Mouse (Mus musculus) ES-E14 (cell line): ENCODE results near the gene Rabif.

Source experiments
- MAFK ChIP-seq: IDR thresholded peaks from 2 replicates; pipeline ENCODE4 v1.6.1; 2014; ENCODE audit warnings: mild to moderate bottlenecking, low read depth, low read length, inconsistent platforms; ENCODE audit not compliant: insufficient read depth
- ZNF384 ChIP-seq: IDR thresholded peaks from 2 replicates; pipeline ENCODE4 v1.6.1; 2012; ENCODE audit warnings: low read depth, low read length, inconsistent platforms

DNA sequence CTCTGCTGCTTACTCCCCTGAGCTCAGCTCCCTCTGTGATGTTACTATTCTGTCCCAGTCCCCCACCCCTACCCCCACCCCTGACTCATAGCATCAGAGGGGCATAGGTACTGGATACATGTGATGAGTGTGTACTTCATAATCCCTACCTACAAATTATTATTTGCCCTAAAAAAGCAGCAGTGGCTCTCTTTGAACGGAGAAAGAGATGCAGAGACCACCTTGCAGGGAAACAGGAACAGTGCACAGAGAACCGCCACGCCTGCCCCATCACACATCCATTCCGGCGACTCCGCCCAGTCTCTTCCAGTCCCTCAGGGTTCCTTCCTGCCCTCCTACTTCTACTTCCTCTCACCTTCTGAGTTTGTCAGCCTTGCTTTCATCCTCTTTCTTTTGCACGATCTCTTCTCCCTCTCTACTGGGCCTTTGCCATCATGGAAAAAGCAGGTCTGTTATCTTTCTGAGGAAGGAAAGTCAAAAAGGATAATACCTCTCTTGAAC, 55.2 kb downstream of the Rabif start, which contains the start of gene Mgat4e:
- TF ChIP-seq ZNF384 (no peak), MAFK (no peak)
